Comparison of ENCODE assay signal across 8 mouse cellular contexts in genomic region chr5:92277437-92278394, GRCm38 (mm10). TPM values are rescaled to one million over a fixed set of nuclear protein-coding genes. Genes with fewer than 3 reads are reported as not detected.
DNase-seq lines count a peak whose midpoint lies in the region; ATAC-seq and TF ChIP-seq lines count a peak whose summit lies in the region.

Naaa (minus strand) TSS chr5:92278170.

- H3K4me1 ChIP-seq in hindbrain, postnatal 0 days (ENCODE audit: insufficient read depth, low read length): no peaks in the 10 kb centered on the region

- peak; percentile 91 for DNase-seq in ZHBTc4 (ENCODE audit: low read depth, low spot score)
- DNase-seq in gastrocnemius, adult 2 months: peak; percentile 95
- peak; percentile 82 for DNase-seq in hindbrain, postnatal 0 days (ENCODE audit: low spot score)
- DNase-seq in left cerebral cortex, adult 2 months (ENCODE audit: extremely low spot score in 1 of 2, low spot score in 2 of 2): peak; percentile 76 to 82
- DNase-seq in right cerebral cortex, adult 2 months (ENCODE audit: low spot score in 2 of 2): peak; percentile 78 to 85
- DNase-seq in urinary bladder, postnatal 14 days (ENCODE audit: low spot score): peak; percentile 89

- H3K36me3 ChIP-seq in hindbrain, postnatal 0 days (ENCODE audit: insufficient read depth, low read length): no peaks in the 10 kb centered on the region

- intact Hi-C loops in gastrocnemius, adult 2 months (cut with DNase I): no loop called here
- intact Hi-C loops in left cerebral cortex, adult 2 months (cut with DNase I): loop anchor here (2.0 kb wide), 1 partner anchor 31 kb away; no protein-coding TSS in a partner anchor

- H3K9ac ChIP-seq in hindbrain, postnatal 0 days (replicated peaks; ENCODE audit: low read length): peak within 1 kb of the TSS; percentile 51

- peak within 1 kb of the TSS; percentile 97 for H3K27ac ChIP-seq in gastrocnemius, adult 2 months
- peak within 1 kb of the TSS; percentile 61 for H3K27ac ChIP-seq in hindbrain, postnatal 0 days
- H3K27ac ChIP-seq in left cerebral cortex, adult 2 months: peak within 1 kb of the TSS; percentile 89

- H3K27me3 ChIP-seq in hindbrain, postnatal 0 days (ENCODE audit: insufficient read depth, low read length): no peaks in the 10 kb centered on the region

- 3% methylated on average over 54 of the region's 54 CpGs for WGBS in hindbrain, postnatal 0 days

- H3K9me3 ChIP-seq in hindbrain, postnatal 0 days (ENCODE audit: low read length): no peaks in the 10 kb centered on the region

- peak within 1 kb of the TSS; percentile 83 for H3K4me2 ChIP-seq in hindbrain, postnatal 0 days (ENCODE audit: low read depth, low read length)

- peak; percentile 68 for TF ChIP-seq CTCF in gastrocnemius, adult 2 months (IDR thresholded peaks at IDR 0.05)
- TF ChIP-seq CTCF in hindbrain, postnatal 0 days (IDR thresholded peaks at IDR 0.05; ENCODE audit: low read depth): peak; percentile 54
- TF ChIP-seq CTCF in left cerebral cortex, adult 2 months (IDR thresholded peaks at IDR 0.05): peak; percentile 46

- H3K4me3 ChIP-seq in gastrocnemius, adult 2 months: peak within 1 kb of the TSS; percentile 77
- H3K4me3 ChIP-seq in hindbrain, postnatal 0 days (ENCODE audit: low read length): peak within 1 kb of the TSS; percentile 51
- H3K4me3 ChIP-seq in left cerebral cortex, adult 2 months: peak within 1 kb of the TSS; percentile 51

- ATAC-seq in common myeloid progenitor, adult 5-6 weeks (replicated peaks; ENCODE audit: low read depth, poor library complexity, severe bottlenecking): peak; percentile 84
- peak; percentile 90 for ATAC-seq in hindbrain, postnatal 0 days
- ATAC-seq in megakaryocyte, adult 5-6 weeks (ENCODE audit: poor library complexity, severe bottlenecking): peak; percentile 83

RNA-seq across cellular contexts. Expression of gene Naaa, which starts in this region (rescaled TPM):
- 3.4 and 8.2 TPM in 2 replicates for total RNA-seq in common myeloid progenitor, adult 5-6 weeks (2017)
- 1 to 10 TPM; 5.5 to 8.5 TPM for total RNA-seq in gastrocnemius, adult 2 months (2021)
- total RNA-seq in hindbrain, postnatal 0 days (2014; rRNA removed): 28.9 and 44.9 TPM in 2 replicates
- 29.1 TPM in 2 replicates for polyA plus RNA-seq in hindbrain, postnatal 0 days (2015; fragmentation: Nextera tagmentation; extraction: Ambion mirVana)
- total RNA-seq in left cerebral cortex, adult 2 months (2021): 10 to 100 TPM; 38.6 to 40.1 TPM
- total RNA-seq in megakaryocyte, adult 5-6 weeks (2015): 310 and 351 TPM in 2 replicates
- 171 and 196 TPM in 2 replicates for total RNA-seq in megakaryocyte, adult 5-6 weeks (2017)

Comparison
In these comparisons a context has a peak if more than half of its experiments do, and no peak if none do; other contexts are left out.
1. Peak in every context shown above with its lines: DNase-seq, ATAC-seq, H3K4me3 ChIP-seq and H3K27ac ChIP-seq.